Mouse (Mus musculus) cerebellum, adult 11 months (tissue): ENCODE measurements around the gene Slc9a3r2.

Experiments
- DNase-seq: peaks from one replicate; pipeline ENCODE4 v3.0.0; 2022

Gene Slc9a3r2

DNA sequence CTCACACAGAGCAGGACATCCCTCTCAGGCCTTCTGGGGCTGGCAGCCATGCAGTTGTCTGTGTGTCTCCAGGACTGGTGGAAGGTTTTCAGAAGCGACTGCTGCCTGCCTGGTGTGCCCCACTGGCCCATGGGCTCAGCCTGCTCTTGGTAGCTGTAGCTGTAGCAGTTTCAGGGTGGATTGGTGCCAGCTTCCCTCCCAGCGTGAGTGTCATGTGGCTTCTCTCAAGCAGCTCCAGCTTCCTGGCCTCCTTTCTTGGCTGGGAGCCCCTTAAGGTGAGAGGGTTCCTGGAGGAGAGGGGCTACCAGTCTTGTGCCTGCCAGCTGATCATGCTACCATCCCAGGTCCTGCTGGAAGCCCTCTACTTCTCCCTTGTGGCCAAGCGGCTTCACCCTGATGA lies 59.2 kb downstream of the Slc9a3r2 start:
- peak; percentile 71 for DNase-seq
